Mouse (Mus musculus): Measurements from ENCODE around the gene Kcnab1. TPM values are rescaled to one million over a fixed set of nuclear protein-coding genes. Genes with fewer than 3 reads are reported as not detected.

Gene Kcnab1
- polyA plus RNA-seq, 1 experiment from 2014 or later = 3.3 TPM

GRCm38 (mm10) chr3:65214635-65215034, 105.5 kb downstream of the Kcnab1 start:
- H3K27me3 ChIP-seq = no peaks in the 10 kb centered on the region
- H3K9ac ChIP-seq = no peak overlapping the region
- ATAC-seq (ENCODE audit: low FRiP score) = no peak
- H3K36me3 ChIP-seq (replicated peaks) = no peaks in the 10 kb centered on the region
- 83% methylated on average over 2 of the region's 2 CpGs for WGBS
- no peak overlapping the region for H3K4me2 ChIP-seq
- H3K4me1 ChIP-seq = no peaks in the 10 kb centered on the region
- H3K4me3 ChIP-seq (replicated peaks) = no peak overlapping the region
- no peak overlapping the region for H3K27ac ChIP-seq
- no peaks in the 10 kb centered on the region for H3K9me3 ChIP-seq

- H3K27ac ChIP-seq = no peak overlapping the region
- no peaks in the 10 kb centered on the region for H3K9me3 ChIP-seq
- no peak for ATAC-seq (ENCODE audit: low FRiP score)
- H3K9ac ChIP-seq = no peak overlapping the region
- no peaks in the 10 kb centered on the region for H3K27me3 ChIP-seq
- no peak overlapping the region for H3K4me3 ChIP-seq (replicated peaks)
- no peaks in the 10 kb centered on the region for H3K36me3 ChIP-seq (replicated peaks)
- WGBS = 84% methylated on average over 7 of the region's 7 CpGs
- no peak overlapping the region for H3K4me2 ChIP-seq
- H3K4me1 ChIP-seq = no peaks in the 10 kb centered on the region
Measured at GRCm38 (mm10) chr3:65217673-65218579, 108.7 kb downstream of the Kcnab1 start.

- H3K4me2 ChIP-seq = no peak overlapping the region
- no peak overlapping the region for H3K27ac ChIP-seq
- H3K4me3 ChIP-seq (replicated peaks) = no peak overlapping the region
- ATAC-seq (ENCODE audit: low FRiP score) = no peak
- H3K4me1 ChIP-seq = no peaks in the 10 kb centered on the region
- H3K9ac ChIP-seq = no peak overlapping the region
- H3K36me3 ChIP-seq (replicated peaks) = no peaks in the 10 kb centered on the region
- no peaks in the 10 kb centered on the region for H3K27me3 ChIP-seq
- no peaks in the 10 kb centered on the region for H3K9me3 ChIP-seq
Measured at GRCm38 (mm10) chr3:65220287-65220686, 111.1 kb downstream of the Kcnab1 start.

GRCm38 (mm10) chr3:65223635-65224034, 114.5 kb downstream of the Kcnab1 start:
- ATAC-seq (ENCODE audit: low FRiP score) = no peak
- Histone ChIP-seq H3K9ac (no peak overlapping the region), H3K9me3 (no peaks in the 10 kb centered on the region), H3K4me1 (no peaks in the 10 kb centered on the region), H3K4me3 (replicated peaks) (no peak overlapping the region), H3K36me3 (replicated peaks) (no peaks in the 10 kb centered on the region), H3K27ac (no peak overlapping the region), H3K27me3 (no peaks in the 10 kb centered on the region), H3K4me2 (no peak overlapping the region)
- WGBS = 94% methylated on average over 2 of the region's 2 CpGs

GRCm38 (mm10) chr3:65230978-65231377, 121.8 kb downstream of the Kcnab1 start:
- Histone ChIP-seq H3K27ac (no peak overlapping the region), H3K4me3 (replicated peaks) (no peak overlapping the region), H3K4me2 (no peak overlapping the region), H3K4me1 (no peaks in the 10 kb centered on the region), H3K36me3 (replicated peaks) (no peaks in the 10 kb centered on the region), H3K27me3 (no peaks in the 10 kb centered on the region), H3K9ac (no peak overlapping the region), H3K9me3 (peaks cover 5% of the 10 kb centered on the region; the same call in 1 of the 2 replicates)
- ATAC-seq (ENCODE audit: low FRiP score) = no peak
- WGBS = 83% methylated on average over 1 of the region's 1 CpGs

GRCm38 (mm10) chr3:65231419-65232090, 122.4 kb downstream of the Kcnab1 start:
- H3K9me3 ChIP-seq = peaks cover 9% of the 10 kb centered on the region; the same call in 1 of the 2 replicates
- WGBS = 87% methylated on average over 11 of the region's 11 CpGs
- no peak for ATAC-seq (ENCODE audit: low FRiP score)

GRCm38 (mm10) chr3:65249023-65249422, 139.8 kb downstream of the Kcnab1 start:
- Histone ChIP-seq H3K4me3 (replicated peaks) (no peak overlapping the region), H3K36me3 (replicated peaks) (no peaks in the 10 kb centered on the region), H3K27me3 (no peaks in the 10 kb centered on the region), H3K4me2 (no peak overlapping the region), H3K9ac (no peak overlapping the region), H3K27ac (no peak overlapping the region), H3K4me1 (no peaks in the 10 kb centered on the region), H3K9me3 (no peaks in the 10 kb centered on the region)
- ATAC-seq (ENCODE audit: low FRiP score) = no peak
- 63% methylated on average over 6 of the region's 6 CpGs for WGBS

More at GRCm38 (mm10) chr3:65231419-65232090, 122.4 kb downstream of the Kcnab1 start:
- Histone ChIP-seq H3K27me3 (no peaks in the 10 kb centered on the region), H3K27ac (no peak overlapping the region), H3K4me3 (replicated peaks) (no peak overlapping the region), H3K4me2 (no peak overlapping the region), H3K4me1 (no peaks in the 10 kb centered on the region), H3K36me3 (replicated peaks) (no peaks in the 10 kb centered on the region), H3K9ac (no peak overlapping the region)

GRCm38 (mm10) chr3:65260521-65260920, 151.3 kb downstream of the Kcnab1 start:
- no peaks in the 10 kb centered on the region for H3K27me3 ChIP-seq
- WGBS = 93% methylated on average over 4 of the region's 4 CpGs
- no peak overlapping the region for H3K4me2 ChIP-seq
- H3K4me3 ChIP-seq (replicated peaks) = no peak overlapping the region
- no peak overlapping the region for H3K9ac ChIP-seq
- no peaks in the 10 kb centered on the region for H3K36me3 ChIP-seq (replicated peaks)
- no peaks in the 10 kb centered on the region for H3K4me1 ChIP-seq
- H3K27ac ChIP-seq = no peak overlapping the region
- ATAC-seq (ENCODE audit: low FRiP score) = no peak
- no peaks in the 10 kb centered on the region for H3K9me3 ChIP-seq

- H3K27ac ChIP-seq = no peak overlapping the region
- H3K36me3 ChIP-seq (replicated peaks) = no peaks in the 10 kb centered on the region
- no peak overlapping the region for H3K9ac ChIP-seq
- no peak overlapping the region for H3K4me3 ChIP-seq (replicated peaks)
- no peaks in the 10 kb centered on the region for H3K4me1 ChIP-seq
- H3K27me3 ChIP-seq = no peaks in the 10 kb centered on the region
- no peak overlapping the region for H3K4me2 ChIP-seq
- ATAC-seq (ENCODE audit: low FRiP score) = no peak
- H3K9me3 ChIP-seq = no peaks in the 10 kb centered on the region
- WGBS = 87% methylated on average over 12 of the region's 12 CpGs
Measured at GRCm38 (mm10) chr3:65262506-65263422, 153.6 kb downstream of the Kcnab1 start.

GRCm38 (mm10) chr3:65273317-65273716, 164.1 kb downstream of the Kcnab1 start:
- Histone ChIP-seq H3K9me3 (no peaks in the 10 kb centered on the region), H3K9ac (no peak overlapping the region), H3K36me3 (replicated peaks) (no peaks in the 10 kb centered on the region), H3K4me1 (no peaks in the 10 kb centered on the region), H3K27ac (no peak overlapping the region), H3K27me3 (no peaks in the 10 kb centered on the region), H3K4me2 (no peak overlapping the region), H3K4me3 (replicated peaks) (no peak overlapping the region)
- ATAC-seq (ENCODE audit: low FRiP score) = no peak
- WGBS = 84% methylated on average over 1 of the region's 1 CpGs

GRCm38 (mm10) chr3:65277777-65278176, 168.6 kb downstream of the Kcnab1 start:
- Histone ChIP-seq H3K36me3 (replicated peaks) (no peaks in the 10 kb centered on the region), H3K4me3 (replicated peaks) (no peak overlapping the region), H3K9ac (no peak overlapping the region), H3K27me3 (no peaks in the 10 kb centered on the region), H3K4me2 (no peak overlapping the region), H3K9me3 (no peaks in the 10 kb centered on the region), H3K4me1 (no peaks in the 10 kb centered on the region), H3K27ac (no peak overlapping the region)
- 81% methylated on average over 10 of the region's 10 CpGs for WGBS
- no peak; the same call in 1 of the 2 replicates for ATAC-seq (ENCODE audit: low FRiP score)

GRCm38 (mm10) chr3:65283366-65283765, 174.2 kb downstream of the Kcnab1 start:
- H3K9ac ChIP-seq = no peak overlapping the region
- no peaks in the 10 kb centered on the region for H3K27me3 ChIP-seq
- H3K27ac ChIP-seq = no peak overlapping the region
- 84% methylated on average over 2 of the region's 2 CpGs for WGBS
- H3K4me2 ChIP-seq = no peak overlapping the region
- H3K9me3 ChIP-seq = 0 out of 2 replicates have a peak, but pooled peaks cover 4% of the 10 kb centered on the region
- H3K4me3 ChIP-seq (replicated peaks) = no peak overlapping the region
- H3K36me3 ChIP-seq (replicated peaks) = no peaks in the 10 kb centered on the region
- no peaks in the 10 kb centered on the region for H3K4me1 ChIP-seq
- no peak for ATAC-seq (ENCODE audit: low FRiP score)

Measured in forebrain, embryonic 12.5 days (tissue).